Mouse (Mus musculus): ENCODE measurements at regions not wholly inside any gene's neighbourhood (a gene's known extent, or its start where the extent isn't known, plus 50 kb on each side); places are given as distances from the start of the nearest gene placed in this dataset.
A peak's percentile ranks its signal among the peaks of the same experiment; 100 is the strongest.

DNA sequence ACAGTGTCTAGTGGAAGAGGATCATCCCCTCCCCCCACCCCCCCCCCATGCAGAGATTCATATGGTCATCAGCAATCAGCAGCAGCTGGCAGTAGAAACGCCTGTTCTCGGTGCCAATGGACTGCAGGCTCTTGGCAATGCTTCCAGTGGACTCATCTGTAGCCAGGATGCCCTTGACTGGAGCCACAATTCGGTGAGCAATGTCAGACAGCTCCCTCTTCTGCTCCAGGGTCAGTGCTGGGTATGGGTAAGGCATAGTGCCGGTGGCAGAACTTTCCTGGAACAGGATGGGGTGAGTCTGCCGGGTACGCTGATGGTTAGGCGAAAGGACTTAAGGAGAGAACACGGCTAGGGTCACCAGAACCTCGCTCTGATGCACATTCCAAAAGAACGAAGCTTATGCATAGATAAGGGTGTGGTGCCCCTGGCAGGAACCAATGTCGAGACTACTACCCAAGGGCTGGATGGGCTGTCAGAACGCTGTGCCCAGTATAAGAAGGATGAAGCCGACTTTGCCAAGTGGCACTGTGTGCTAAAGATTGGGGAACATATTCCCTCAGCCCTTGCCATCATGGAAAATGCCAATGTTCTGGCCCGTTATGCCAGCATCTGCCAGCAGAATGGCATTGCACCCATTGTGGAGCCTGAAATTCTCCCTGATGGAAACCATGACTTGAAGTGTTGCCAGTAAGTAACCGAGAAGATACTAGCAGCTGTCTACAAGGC lies 372.1 kb downstream of the Col12a1 start:
- no peak for DNase-seq (ENCODE audit: low spot score, missing footprints)
- no peaks in the 10 kb centered on the region for H3K36me3 ChIP-seq (ENCODE audit: control insufficient read depth, insufficient read depth, low read length)
- 92% methylated on average over 15 of the region's 15 CpGs for WGBS

DNA sequence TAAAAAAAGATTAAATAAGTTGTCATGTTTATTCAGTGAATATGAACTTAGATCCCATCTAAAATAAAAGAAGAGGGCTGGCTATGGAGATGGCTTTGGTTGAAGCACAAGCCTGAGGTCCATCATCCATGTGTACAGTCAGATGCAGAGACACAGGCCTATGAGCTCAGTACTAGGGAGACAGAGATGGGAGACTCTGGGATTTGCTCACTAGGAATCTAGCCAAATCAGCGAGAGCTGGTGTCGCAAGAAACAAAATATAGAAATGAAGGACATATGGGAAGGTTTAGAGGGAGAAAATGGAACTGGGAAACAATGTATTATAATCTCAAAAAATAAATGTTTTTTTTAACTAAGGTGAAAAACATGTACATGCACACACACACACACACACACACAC lies 326.6 kb downstream of the Col12a1 start:
- WGBS: 92% methylated on average over 2 of the region's 2 CpGs

More for the DNA sequence above, 372.1 kb downstream of the Col12a1 start:
- Histone ChIP-seq H3K4me2 (no peak overlapping the region), H3K4me3 (ENCODE audit: low read depth, low read length) (no peak overlapping the region), H3K27ac (ENCODE audit: low read depth, low read length) (no peak overlapping the region), H3K9me3 (ENCODE audit: control insufficient read depth, low read length) (no peaks in the 10 kb centered on the region), H3K27me3 (ENCODE audit: control insufficient read depth, insufficient read depth, low read length) (no peaks in the 10 kb centered on the region), H3K9ac (ENCODE audit: low read length) (no peak overlapping the region), H3K4me1 (ENCODE audit: control insufficient read depth, insufficient read depth, low read length) (no peaks in the 10 kb centered on the region)
- no peak for ATAC-seq (ENCODE audit: low FRiP score)

DNA sequence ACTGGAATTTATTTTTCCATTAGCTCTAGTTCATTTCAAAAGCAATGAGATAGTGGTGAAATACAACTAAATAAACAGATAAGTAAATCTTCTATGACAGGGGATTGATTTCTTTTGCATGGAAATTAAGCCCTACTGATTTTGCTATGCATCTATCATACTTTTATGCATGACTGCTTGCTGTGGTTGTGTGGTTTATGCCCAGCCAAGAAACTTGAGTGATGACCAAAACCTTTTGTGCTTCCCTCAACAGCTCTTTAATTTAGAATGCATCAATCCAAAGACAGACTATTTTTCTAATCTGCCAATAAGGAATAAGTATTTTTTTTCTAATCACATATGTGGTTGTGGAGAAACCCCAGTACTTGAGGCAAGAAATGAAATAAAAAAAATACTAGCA lies 303.6 kb downstream of the Col12a1 start:
- Histone ChIP-seq H3K9ac (ENCODE audit: low read length) (no peak overlapping the region), H3K36me3 (ENCODE audit: control insufficient read depth, insufficient read depth, low read length) (no peaks in the 10 kb centered on the region), H3K4me3 (ENCODE audit: low read depth, low read length) (no peak overlapping the region), H3K27me3 (ENCODE audit: control insufficient read depth, insufficient read depth, low read length) (no peaks in the 10 kb centered on the region), H3K4me2 (no peak overlapping the region), H3K4me1 (ENCODE audit: control insufficient read depth, insufficient read depth, low read length) (no peaks in the 10 kb centered on the region), H3K27ac (ENCODE audit: low read depth, low read length) (no peak overlapping the region), H3K9me3 (ENCODE audit: control insufficient read depth, low read length) (no peaks in the 10 kb centered on the region)
- no peak for DNase-seq (ENCODE audit: low spot score, missing footprints)
- no peak for ATAC-seq (ENCODE audit: low FRiP score)

More for the DNA sequence above, 326.6 kb downstream of the Col12a1 start:
- no peaks in the 10 kb centered on the region for H3K27me3 ChIP-seq (ENCODE audit: control insufficient read depth, insufficient read depth, low read length)
- H3K9me3 ChIP-seq (ENCODE audit: control insufficient read depth, low read length): no peaks in the 10 kb centered on the region
- H3K36me3 ChIP-seq (ENCODE audit: control insufficient read depth, insufficient read depth, low read length): no peaks in the 10 kb centered on the region
- DNase-seq (ENCODE audit: low spot score, missing footprints): no peak
- no peak overlapping the region for H3K9ac ChIP-seq (ENCODE audit: low read length)
- H3K4me1 ChIP-seq (ENCODE audit: control insufficient read depth, insufficient read depth, low read length): no peaks in the 10 kb centered on the region
- ATAC-seq (ENCODE audit: low FRiP score): no peak
- no peak overlapping the region for H3K27ac ChIP-seq (ENCODE audit: low read depth, low read length)
- H3K4me2 ChIP-seq: no peak overlapping the region
- H3K4me3 ChIP-seq (ENCODE audit: low read depth, low read length): no peak overlapping the region

DNA sequence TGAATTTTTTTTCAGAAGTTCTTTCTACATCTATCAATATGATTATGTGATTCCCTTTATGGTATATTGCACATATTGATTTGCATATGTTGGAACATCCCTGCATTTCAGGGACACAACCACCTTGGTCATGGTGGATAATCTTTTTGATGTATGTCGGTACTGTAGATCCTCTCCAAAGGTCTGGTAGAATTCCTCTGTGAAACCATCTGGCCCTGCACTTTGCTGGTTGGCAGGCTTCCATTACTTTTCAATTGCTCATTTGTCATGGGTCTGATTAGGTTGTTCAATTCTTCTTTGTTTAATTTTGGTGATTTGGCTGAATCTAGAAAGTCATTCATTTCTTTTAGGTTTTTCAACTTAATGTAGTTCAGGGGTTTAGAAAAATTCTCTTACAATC lies 288.2 kb downstream of the Col12a1 start:
- no peak overlapping the region for H3K4me3 ChIP-seq (ENCODE audit: low read depth, low read length)
- no peaks in the 10 kb centered on the region for H3K9me3 ChIP-seq (ENCODE audit: control insufficient read depth, low read length)
- no peaks in the 10 kb centered on the region for H3K4me1 ChIP-seq (ENCODE audit: control insufficient read depth, insufficient read depth, low read length)
- H3K36me3 ChIP-seq (ENCODE audit: control insufficient read depth, insufficient read depth, low read length): no peaks in the 10 kb centered on the region
- WGBS: 88% methylated on average over 1 of the region's 1 CpGs
- ATAC-seq (ENCODE audit: low FRiP score) (no peak), DNase-seq (ENCODE audit: low spot score, missing footprints) (no peak)
- no peak overlapping the region for H3K4me2 ChIP-seq
- H3K27me3 ChIP-seq (ENCODE audit: control insufficient read depth, insufficient read depth, low read length): no peaks in the 10 kb centered on the region
- no peak overlapping the region for H3K9ac ChIP-seq (ENCODE audit: low read length)
- no peak overlapping the region for H3K27ac ChIP-seq (ENCODE audit: low read depth, low read length)

DNA sequence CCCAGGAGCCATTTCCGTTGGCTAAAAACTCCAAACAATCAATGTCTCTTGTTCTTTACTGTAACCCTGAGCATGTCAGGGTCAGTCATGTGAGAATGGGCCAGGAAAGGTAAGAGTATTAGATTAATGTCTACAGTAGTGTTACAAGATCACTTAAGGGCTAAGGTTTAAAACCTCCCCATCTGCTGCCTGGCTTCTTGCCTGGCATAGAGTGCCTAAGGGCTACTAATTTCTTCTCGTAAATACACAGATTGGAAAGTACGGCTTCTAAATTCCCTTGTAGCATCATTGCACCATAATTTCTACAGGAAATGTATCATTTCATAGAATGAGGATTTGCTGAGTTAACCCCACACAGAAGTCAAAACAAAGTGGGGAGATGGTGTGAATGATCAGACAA lies 281.0 kb downstream of the Col12a1 start:
- H3K4me2 ChIP-seq: no peak overlapping the region
- H3K27ac ChIP-seq (ENCODE audit: low read depth, low read length): no peak overlapping the region
- ATAC-seq (ENCODE audit: low FRiP score): no peak
- H3K9ac ChIP-seq (ENCODE audit: low read length): no peak overlapping the region
- no peak for DNase-seq (ENCODE audit: low spot score, missing footprints)
- 91% methylated on average over 3 of the region's 3 CpGs for WGBS
- H3K27me3 ChIP-seq (ENCODE audit: control insufficient read depth, insufficient read depth, low read length): no peaks in the 10 kb centered on the region
- H3K9me3 ChIP-seq (ENCODE audit: control insufficient read depth, low read length): no peaks in the 10 kb centered on the region
- no peaks in the 10 kb centered on the region for H3K36me3 ChIP-seq (ENCODE audit: control insufficient read depth, insufficient read depth, low read length)
- H3K4me3 ChIP-seq (ENCODE audit: low read depth, low read length): no peak overlapping the region
- no peaks in the 10 kb centered on the region for H3K4me1 ChIP-seq (ENCODE audit: control insufficient read depth, insufficient read depth, low read length)

DNA sequence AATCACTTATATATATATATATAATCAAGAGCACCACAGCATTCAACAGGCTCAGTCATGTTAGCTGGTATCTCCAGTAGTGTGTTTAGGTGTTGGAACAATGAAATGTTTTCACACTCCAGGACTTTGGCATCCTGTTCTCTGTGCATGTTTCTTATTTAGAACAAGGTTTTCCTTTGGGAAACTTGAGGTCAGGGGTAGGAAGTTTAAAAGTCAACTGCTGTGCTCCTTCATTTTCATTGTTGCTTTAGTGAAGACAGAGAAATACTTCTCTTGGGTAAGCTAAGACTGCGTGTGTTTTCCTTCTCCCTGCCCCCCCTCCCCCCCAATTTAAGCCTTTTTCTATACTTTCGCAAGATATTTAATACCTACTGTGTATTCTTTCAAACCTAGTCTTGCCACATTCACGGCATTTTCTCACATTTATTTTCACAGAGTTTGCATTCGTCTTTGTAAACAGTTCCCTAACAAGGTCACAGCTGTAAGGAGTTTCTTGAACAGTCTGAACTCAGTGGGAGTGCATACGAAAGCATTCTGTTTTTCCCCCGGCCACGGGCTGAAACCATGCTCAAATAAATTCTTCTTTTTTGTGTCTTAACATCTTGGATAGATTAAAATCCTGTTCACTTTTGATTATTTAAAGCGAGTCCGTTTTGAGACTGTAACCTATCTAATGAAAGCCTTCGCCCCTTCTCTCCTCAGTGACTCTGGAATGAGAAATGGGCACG lies 279.2 kb downstream of the Col12a1 start:
- 67% methylated on average over 11 of the region's 11 CpGs for WGBS
- DNase-seq (ENCODE audit: low spot score, missing footprints): peak; percentile 61
- H3K4me2 ChIP-seq: no peak overlapping the region
- no peak overlapping the region for H3K9ac ChIP-seq (ENCODE audit: low read length)
- no peak overlapping the region for H3K27ac ChIP-seq (ENCODE audit: low read depth, low read length)
- no peaks in the 10 kb centered on the region for H3K27me3 ChIP-seq (ENCODE audit: control insufficient read depth, insufficient read depth, low read length)
- H3K4me1 ChIP-seq (ENCODE audit: control insufficient read depth, insufficient read depth, low read length): no peaks in the 10 kb centered on the region
- H3K4me3 ChIP-seq (ENCODE audit: low read depth, low read length): no peak overlapping the region
- H3K9me3 ChIP-seq (ENCODE audit: control insufficient read depth, low read length): no peaks in the 10 kb centered on the region
- ATAC-seq (ENCODE audit: low FRiP score): no peak
- no peaks in the 10 kb centered on the region for H3K36me3 ChIP-seq (ENCODE audit: control insufficient read depth, insufficient read depth, low read length)

DNA sequence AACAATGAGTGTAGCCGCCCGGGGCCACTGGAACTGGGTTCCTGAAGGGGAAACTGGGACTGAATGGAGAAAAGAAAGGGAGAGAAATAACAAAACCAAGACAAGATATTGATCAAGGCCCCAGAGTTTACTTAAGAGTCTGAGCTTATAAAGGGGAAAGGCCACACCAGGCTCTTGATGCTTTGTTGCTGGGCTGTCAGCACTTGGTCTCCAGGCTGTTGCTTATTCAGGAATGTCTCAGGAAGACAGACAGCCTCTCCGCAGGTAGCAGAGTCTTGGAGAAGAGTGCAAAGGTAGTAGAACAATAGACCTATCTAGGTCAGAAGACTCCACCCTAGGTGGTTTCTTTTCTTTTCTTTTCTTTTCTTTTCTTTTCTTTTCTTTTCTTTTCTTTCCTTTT lies 263.4 kb downstream of the Col12a1 start:
- H3K36me3 ChIP-seq (ENCODE audit: control insufficient read depth, insufficient read depth, low read length): no peaks in the 10 kb centered on the region
- no peak overlapping the region for H3K4me2 ChIP-seq
- peak; percentile 51 for DNase-seq (ENCODE audit: low spot score, missing footprints)
- no peak overlapping the region for H3K9ac ChIP-seq (ENCODE audit: low read length)
- H3K27ac ChIP-seq (ENCODE audit: low read depth, low read length): no peak overlapping the region
- no peak overlapping the region for H3K4me3 ChIP-seq (ENCODE audit: low read depth, low read length)
- H3K27me3 ChIP-seq (ENCODE audit: control insufficient read depth, insufficient read depth, low read length): no peaks in the 10 kb centered on the region
- ATAC-seq (ENCODE audit: low FRiP score): no peak
- no peaks in the 10 kb centered on the region for H3K4me1 ChIP-seq (ENCODE audit: control insufficient read depth, insufficient read depth, low read length)
- 50% methylated on average over 3 of the region's 3 CpGs for WGBS
- H3K9me3 ChIP-seq (ENCODE audit: control insufficient read depth, low read length): no peaks in the 10 kb centered on the region

DNA sequence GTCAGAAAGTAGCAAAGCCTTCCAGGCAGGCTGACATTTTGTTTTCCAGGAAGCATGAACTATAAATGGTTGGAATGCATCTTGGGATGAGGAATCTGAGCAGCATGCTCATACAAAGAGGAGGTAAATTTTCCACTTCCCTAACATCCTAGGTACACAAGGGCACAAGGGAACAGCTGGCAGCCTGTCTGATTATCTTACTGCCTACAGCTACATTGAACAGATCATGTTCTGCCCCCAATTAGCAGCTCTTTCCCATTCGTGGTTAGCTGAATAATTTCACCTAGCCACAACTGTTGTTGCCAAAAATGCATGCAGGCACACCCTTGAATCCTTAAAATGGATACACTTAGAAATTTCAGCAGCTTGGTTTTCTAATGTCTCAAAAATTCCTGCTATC lies 239.5 kb downstream of the Col12a1 start:
- no peak overlapping the region for H3K27ac ChIP-seq (ENCODE audit: low read depth, low read length)
- H3K4me1 ChIP-seq (ENCODE audit: control insufficient read depth, insufficient read depth, low read length): no peaks in the 10 kb centered on the region
- H3K4me3 ChIP-seq (ENCODE audit: low read depth, low read length): no peak overlapping the region
- H3K9me3 ChIP-seq (ENCODE audit: control insufficient read depth, low read length): no peaks in the 10 kb centered on the region
- WGBS: 36% methylated on average over 1 of the region's 1 CpGs
- ATAC-seq (ENCODE audit: low FRiP score) (no peak), DNase-seq (ENCODE audit: low spot score, missing footprints) (no peak)
- no peaks in the 10 kb centered on the region for H3K27me3 ChIP-seq (ENCODE audit: control insufficient read depth, insufficient read depth, low read length)
- no peaks in the 10 kb centered on the region for H3K36me3 ChIP-seq (ENCODE audit: control insufficient read depth, insufficient read depth, low read length)
- H3K4me2 ChIP-seq: no peak overlapping the region
- no peak overlapping the region for H3K9ac ChIP-seq (ENCODE audit: low read length)

DNA sequence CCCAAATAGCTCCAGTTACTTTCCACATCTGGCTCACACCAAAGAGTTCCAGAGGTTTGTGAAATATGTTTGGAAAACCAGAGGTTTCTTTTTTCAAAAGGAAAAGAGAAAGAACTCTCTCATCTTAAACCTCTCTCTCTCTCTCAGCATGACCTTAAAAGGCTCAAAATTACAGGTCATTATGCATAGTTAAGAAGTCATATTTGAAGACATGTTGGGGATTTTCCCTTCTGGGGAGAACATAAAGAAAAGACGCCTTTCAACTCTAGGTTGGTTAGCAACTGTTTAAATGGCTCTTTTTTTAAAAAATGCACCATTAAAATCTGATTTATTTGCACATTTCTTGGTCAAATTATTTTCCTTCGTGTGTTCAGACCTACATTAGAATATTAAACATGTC lies 218.4 kb downstream of the Col12a1 start:
- no peak for DNase-seq (ENCODE audit: low spot score, missing footprints)
- H3K4me2 ChIP-seq: no peak overlapping the region

More for the DNA sequence above, 218.4 kb downstream of the Col12a1 start:
- Histone ChIP-seq H3K9ac (ENCODE audit: low read length) (no peak overlapping the region), H3K27ac (ENCODE audit: low read depth, low read length) (no peak overlapping the region), H3K36me3 (ENCODE audit: control insufficient read depth, insufficient read depth, low read length) (no peaks in the 10 kb centered on the region), H3K9me3 (ENCODE audit: control insufficient read depth, low read length) (no peaks in the 10 kb centered on the region), H3K4me1 (ENCODE audit: control insufficient read depth, insufficient read depth, low read length) (no peaks in the 10 kb centered on the region), H3K27me3 (ENCODE audit: control insufficient read depth, insufficient read depth, low read length) (no peaks in the 10 kb centered on the region), H3K4me3 (ENCODE audit: low read depth, low read length) (no peak overlapping the region)
- no peak for ATAC-seq (ENCODE audit: low FRiP score)
- WGBS: 64% methylated on average over 2 of the region's 2 CpGs

Measured in midbrain, embryonic 11.5 days (tissue).